Mouse (Mus musculus) granulocyte monocyte progenitor cell, adult 5-6 weeks (primary cell): ENCODE measurements around the gene 2010003K11Rik. TPM values are rescaled to one million over a fixed set of nuclear protein-coding genes. Genes with fewer than 3 reads are reported as not detected.

Experiments used
- ATAC-seq: replicated peaks from 2 replicates; pipeline ENCODE4 v1.8.0; 2016; ENCODE audit warnings: mild to moderate bottlenecking, moderate TSS enrichment, inconsistent platforms; ENCODE audit not compliant: poor library complexity, severe bottlenecking
- total RNA-seq, 2 experiments: library from RNA; stranded (forward) in 1 of 2; stranded (reverse) in 1 of 2; fragments of 200-712, 200-1000 nt in 1 of 2; fragments of >200 nt in 1 of 2; fragmentation: Nextera tagmentation in 1 of 2; gene quantifications; 2 replicates each; pipeline ENCODE4 v1.2.3; 2014 to 2017

2010003K11Rik gene
- total RNA-seq, 2 experiments from 2014 or later: not detected

DNA sequence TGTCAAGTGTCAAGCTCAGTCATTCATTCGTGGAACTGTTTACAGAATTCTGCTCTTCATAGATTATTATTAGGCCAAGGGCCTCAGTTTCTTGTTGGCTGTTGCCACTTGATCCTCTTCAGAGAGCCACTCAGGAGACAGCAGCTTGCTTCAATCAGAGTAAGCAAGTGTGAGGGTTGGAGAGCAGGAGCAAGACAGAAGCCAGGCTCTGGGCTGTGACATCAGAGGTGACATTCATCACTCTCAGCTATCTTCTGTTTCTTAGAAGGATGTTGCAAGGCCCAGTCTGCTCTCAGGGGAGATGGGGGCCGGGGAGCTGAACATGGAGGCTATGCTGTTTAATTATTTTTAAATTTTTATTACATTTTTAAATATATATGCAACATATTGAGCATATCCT, 4.3 kb upstream of the 2010003K11Rik start:
- ATAC-seq: no peak

DNA sequence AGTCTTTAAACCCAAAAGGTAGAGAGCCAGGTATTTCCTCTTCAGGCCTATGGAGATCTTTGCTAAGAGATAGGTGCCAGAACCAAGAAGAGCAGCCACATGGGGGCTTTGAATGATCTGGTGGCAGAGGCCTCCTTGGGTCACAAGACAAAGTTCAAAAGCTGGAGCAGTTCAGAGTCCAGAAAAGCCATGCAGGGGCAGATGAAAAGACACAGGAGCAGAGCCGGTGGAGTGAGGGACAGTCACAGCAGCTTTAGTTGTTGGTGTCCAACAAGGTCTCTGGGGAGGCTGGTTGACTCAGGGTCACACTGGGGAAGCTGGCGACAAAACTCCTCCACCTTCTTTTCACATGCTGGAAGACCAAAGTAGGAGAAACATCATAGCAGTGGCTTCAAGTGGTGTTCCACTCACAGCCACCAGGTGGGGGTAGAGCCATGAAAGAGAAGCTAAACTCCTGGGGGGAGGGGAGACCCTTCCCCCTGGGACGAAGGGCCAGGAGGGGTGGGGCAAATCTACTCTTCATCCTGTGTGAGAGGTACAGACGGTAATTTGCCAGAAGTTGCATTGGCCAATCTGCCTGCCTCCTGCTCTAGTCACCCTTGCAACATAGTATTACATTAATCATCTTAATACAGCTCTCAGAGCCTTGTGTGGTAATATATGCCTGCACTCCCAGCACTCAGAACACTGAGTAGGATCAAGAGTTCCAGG, 965 bp downstream of the 2010003K11Rik start:
- peak; percentile 86 for ATAC-seq

DNA sequence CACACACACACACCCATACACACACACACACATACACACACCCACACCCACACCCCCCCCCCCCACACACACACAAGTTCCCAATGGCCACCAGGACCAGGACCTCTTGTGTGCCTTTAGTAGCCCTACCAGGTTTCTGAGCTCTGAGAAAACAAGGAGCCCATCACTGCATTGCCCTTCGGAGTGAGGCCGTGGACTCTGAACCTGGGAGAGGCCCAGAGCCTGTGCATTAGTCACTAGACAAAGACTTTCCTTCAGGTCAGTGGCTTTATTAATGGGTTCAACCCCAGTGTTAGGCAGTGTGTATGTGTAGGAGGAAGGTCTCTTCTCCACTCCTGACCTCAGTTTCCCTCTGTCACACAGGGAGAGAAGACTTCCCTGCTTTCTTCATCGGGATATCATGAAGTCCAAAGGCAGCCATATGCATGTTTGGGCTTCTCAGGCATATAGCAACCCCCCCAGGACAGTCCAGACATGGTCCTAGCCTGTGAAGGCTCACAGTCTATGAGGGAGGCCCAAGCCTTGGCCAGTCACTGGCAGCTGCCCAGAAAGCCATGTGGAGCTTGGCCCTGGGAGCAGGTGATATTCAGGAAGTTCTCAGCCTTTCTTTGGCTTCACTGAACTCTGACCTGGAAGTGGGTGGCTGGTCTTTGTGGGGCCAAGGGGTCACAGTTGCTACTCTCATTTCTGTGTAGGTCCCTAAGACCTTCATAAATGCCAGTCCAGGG, 1.7 kb downstream of the 2010003K11Rik start:
- ATAC-seq: no peak

DNA sequence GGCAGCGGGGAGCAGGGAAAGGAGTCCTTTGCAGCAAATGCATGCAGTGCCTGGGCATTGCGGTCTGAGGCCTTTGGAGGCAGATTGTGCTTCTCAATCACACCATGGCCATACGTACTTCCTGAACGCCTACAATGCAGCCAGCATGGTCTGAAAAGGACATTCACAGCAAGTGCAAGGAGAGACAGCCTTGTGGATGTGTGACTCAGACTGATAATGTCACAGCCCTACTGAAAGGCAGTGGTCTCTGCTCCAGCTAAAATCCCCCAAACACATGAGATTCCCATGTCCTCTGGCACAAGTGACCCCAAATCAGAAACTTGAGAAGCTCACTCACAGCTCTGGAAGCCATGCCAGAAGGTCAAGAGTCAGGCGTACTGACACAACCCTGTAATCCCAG, 2.6 kb downstream of the 2010003K11Rik start:
- no peak for ATAC-seq

DNA sequence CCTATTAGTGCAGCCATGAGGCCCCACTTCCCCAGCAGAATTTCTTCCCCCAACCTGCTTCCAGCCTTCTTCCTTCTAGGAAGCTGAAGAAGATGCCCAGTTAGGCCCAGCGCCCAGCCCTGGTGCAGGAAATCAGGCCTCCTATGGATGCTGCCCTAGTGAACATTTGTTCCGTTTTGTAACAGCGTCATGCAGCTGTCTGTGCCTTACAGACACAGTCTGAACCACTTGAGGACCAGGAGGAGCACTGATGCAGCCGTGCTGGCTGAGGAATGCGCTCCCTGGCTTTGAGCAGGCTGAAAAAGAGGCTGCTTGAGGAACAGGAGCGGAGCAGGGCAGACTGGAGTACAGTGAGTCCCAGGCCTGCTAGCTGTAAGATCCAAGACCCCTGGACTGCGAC, 3.7 kb downstream of the 2010003K11Rik start:
- ATAC-seq: no peak

DNA sequence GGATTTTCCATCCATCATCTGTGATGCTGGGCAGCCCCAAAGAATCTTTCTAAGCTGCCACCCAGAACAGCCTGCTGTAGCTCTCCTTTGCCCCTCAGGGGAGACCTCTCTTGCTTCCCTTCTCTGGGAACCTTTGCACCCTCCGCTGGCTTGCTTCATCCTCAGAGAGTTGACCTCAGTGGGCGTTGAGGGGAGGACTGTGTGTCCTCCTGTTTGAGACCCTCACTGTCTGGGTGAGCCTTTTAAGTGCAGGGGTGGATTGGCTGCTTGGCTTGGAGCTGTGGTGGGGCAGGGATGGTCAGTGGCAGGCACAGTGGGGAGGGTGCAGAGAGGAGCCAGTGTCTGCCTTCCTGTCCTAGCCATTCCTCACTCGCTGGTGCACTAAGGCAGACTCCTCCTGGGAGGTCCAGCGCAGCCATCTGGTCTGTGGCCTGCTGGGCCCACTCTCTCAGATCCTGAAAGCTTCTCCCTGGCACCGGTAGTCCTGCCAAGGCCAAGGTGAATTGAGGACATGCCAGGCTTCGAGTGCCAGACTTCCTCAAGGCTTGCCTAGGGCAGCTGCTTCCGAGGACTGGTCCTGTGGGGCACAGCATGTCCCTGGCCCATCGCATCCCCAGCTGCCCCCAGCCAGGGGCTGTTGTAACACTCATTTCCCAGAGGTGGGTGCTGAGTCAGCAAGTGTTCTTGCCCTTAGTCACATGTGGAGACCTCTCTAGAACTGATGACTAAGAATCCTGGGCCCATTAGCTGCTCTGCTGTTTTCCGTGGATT, 5.7 kb downstream of the 2010003K11Rik start:
- no peak for ATAC-seq

DNA sequence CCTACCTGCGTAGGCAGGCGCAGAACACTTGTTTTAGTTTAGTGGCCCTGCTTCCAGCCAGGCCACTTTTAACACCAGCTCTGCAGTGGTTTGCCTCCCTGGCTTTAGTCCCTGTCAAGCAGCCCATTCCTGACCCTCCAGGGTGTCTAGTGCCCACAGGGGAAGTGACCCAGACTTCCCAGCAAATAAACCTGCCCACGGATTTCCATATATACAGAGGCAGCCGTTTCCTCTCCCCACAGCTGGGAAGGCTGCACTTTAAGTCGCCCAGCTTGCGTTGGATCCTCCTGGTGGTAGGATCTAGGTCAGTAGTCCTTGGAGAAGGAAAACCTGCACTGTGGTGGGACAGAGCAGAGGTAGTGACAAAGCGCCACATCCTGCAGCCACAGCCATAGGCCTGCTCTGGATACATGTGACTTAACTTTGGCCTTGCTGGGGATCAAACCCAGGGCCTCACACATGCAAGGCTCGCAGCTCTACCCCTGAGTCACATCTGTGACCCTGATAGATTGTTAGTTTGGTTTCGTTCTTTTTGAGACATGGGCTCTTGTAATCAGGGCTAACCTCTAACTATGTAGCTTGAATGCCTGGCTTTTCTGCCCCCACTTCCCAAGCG, 7.2 kb downstream of the 2010003K11Rik start:
- no peak for ATAC-seq

DNA sequence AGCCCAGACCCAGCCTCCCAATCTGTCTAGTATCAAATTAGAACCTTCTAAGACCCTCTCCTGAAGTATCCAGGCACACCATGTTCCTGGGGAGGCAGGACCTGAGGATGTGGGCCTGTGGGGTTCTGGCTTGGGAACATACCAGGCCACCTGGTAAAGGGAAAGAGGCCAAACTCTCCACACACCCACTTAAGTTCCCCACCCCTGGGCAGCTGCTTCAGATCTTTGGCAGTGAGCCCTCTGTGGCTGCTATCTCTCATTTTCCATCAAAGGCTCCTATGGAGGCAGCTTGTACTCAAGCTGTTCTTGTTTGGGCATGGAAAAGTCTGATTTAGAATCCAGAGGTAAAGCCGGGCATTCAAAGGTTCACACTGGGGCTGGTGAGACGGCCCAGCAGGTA, 10.5 kb downstream of the 2010003K11Rik start:
- no peak for ATAC-seq

DNA sequence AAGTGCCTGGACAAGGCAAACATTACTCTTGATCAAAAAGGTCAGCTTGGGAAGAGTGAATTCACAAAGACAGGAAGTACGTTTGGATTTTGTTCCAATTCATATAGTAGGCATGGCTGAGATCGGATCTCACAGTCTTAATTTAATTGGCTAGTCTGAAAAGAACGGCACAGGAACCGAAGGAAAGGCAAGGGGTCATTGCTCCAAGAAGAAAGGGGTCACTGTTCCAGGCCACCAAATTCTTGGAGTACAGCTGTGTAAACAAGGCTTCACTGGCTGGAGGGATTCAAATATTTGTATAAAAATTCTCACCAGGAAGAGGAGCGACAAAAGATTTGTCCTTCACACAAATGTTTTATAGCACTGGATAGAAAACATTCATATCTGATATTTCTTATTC, 13.4 kb downstream of the 2010003K11Rik start:
- ATAC-seq: no peak

DNA sequence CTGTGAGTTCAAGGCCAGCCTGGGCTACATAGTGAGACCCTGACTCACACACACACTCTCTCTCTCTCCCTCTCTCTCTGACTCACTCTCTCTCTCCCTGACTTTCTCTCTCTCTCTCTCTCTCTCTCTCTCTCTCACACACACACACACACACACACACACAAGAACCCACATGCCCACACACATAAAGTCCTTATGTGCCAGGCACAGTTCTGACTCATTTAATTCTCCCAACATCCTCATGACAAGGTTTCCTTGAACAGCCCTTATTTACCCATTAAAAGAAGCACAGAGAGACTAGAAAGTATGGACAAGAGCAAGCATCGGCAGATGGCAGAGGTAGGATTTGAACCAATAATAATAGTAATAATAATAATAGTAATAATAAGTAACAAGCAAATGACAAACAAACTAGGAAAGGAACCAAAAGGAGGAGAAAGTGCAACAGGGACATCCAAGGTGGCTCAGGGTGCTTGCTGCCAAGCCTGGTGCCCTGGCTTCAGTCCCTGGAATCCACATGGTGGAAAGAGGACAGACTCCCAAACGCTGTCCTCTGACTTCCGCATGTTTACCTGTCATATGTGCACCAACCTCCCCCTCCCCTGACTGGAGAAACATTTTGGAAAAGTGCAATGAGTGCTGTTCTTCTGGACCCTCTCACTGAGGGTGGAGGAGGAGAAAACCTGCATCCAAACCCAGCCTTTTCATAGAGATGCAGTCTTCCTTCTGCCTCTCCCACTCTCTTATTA, 16.1 kb downstream of the 2010003K11Rik start:
- no peak for ATAC-seq

DNA sequence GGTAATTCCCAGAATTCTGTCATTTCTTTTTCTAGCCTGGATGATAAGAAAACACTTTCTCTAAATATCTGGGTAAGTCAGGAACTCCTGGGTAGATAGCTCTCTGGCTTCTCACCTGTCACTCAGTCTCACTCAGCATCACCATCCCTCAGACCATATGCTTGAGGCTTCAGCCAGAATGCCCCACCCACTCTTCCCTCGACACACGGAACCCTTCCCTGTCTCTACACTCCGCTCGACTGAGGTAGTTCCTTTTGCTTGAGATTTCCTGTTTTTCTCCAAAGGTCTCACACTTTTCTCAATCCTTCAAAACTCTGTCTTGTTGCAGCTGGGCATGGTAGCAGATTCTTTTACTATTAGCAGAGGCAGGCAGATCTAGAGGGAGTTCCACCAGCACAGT, 17.1 kb downstream of the 2010003K11Rik start:
- ATAC-seq: no peak

DNA sequence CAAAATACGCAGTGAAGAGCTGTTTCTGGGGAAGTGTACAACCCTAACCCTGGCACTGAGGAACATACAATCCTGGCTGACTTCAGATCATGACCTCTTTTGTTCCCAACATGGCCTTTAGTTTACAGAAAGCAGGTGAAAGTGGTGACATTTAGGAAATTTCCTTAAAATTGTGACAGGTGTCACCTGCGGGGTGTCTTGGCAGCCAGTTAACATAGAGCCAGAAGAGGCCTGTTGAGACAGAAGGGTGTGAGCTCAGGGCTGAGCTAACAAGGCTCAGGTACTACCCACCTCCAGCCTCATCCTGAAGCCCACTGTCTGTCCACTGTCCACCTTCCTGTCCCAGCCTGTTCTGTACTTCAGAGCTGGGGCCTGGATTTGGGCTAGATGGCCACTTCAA, 18.3 kb downstream of the 2010003K11Rik start:
- ATAC-seq: no peak

DNA sequence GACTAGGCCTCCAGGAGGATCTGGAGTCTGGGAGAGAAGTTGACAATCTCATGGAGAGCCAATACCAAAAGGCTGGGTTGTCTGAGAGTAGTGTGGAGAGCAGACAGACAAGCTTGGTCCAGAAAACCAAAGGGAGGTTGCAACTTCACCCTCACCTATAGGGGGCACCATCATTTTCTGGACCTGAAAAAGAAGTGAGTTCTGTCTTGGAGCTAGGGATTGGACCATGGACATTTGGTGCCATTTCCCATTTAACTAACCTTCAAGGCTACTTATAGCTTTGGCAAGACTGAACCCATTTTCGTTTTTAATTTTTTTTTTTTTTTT, 20.2 kb downstream of the 2010003K11Rik start:
- peak; percentile 40 for ATAC-seq

DNA sequence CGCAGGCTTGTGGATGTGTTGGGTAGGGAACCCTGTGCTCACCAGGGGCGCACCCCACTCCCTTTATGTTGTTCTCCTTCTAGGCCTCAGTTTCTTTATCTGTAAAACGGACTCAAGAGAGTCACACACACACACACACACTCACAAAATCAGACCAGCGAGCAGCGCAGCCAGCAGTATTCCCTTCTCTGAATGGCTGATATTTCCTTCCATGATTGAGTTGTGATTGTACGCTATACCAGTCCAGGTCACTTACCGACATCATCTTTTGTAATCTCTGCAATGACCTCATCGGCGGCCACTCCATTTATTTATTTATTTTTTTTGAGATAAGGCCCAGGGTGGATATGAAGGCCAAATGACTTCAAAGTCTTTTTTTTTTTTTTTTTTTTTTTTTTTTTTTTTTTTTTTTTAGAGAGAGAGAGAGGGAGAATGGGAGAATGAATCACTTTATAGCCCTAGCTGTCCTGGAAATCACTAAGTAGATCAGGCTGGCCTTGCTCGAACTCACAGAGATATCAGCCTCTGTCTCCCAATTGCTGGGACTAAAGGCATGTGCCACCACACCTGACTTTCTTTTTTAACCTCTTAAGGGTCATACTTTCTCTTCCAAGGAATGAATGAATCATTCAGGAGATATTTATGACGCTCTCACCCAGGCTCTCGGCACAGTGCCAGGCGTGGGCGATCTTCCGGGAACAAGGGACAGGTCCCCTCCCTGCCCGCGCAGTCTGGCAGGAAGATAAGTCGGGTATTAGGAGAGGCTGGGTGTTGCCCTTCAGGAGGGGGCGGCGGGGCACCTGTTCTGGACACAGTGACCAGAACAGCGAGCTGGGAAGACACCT, 20.8 kb downstream of the 2010003K11Rik start, which contains the start of gene Syt12:
TSS of gene Syt12 (minus strand) at position 103 of the 845 bp plus-strand sequence.
- ATAC-seq: no peak

DNA sequence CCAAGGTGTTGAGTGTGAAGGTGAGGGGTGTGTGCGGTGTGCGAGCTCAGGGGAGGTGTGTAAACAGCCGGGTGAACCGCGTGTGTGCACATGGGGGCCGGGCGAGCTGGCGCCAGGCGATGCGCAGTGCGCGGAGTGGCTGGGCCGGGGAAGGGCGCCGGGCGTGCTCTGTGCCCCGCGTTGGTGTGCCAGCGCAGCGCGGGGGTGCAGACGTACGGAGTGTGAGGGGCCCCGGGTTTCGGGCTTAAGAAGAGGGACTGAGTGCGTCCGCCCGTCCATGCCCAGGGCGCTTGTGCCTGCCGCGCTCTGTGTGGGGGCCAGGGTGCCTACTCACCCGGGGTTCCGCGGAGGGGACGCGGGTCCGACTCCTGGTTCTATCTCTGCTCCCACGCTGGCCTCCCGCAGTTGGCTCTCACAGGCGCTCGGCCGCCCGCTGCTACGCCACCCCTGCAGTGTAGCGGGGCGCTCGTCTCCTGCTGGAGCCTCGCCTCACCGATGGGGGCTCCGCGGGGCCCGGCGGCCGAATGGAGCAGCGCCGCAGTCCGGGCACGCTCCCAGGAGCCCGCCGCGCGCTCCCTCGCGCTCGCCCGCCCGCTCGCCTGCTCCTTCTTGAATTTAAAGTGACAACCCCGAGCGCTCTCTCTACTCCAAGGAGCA, 21.7 kb downstream of the 2010003K11Rik start:
- ATAC-seq: peak; percentile 45

DNA sequence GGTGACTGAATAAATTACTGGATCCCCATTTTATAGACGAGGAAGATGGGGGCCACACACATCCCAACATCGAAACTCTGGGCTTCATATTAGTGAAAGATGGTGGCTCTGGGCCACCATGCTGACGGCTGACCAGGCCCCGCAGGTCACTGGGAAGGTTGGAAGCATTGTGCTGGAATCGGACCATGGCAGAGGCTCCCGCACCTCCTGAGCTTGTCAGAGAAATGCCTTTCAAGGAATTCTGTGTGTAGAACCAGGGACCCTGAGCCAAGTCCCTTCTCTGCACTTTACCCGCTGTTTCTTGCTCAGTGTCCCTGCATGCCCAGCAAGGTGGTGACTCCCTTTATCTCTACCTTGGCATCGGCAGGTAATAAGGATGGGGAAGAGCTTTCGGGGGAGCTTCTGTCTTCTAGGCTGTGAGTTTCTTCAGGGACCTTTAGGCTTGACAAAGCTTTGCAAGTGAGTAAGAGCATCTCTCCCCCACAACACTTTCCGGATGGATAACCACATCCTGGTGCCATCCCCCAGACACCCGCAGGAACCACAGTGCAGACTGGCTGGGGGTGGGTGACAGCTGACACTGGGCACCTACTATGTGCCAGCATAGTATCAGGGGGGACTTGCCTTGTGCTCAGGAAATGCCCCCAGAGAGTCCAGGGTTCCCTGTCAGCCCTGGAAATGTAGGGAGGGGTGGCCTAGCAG, 23.0 kb downstream of the 2010003K11Rik start:
- ATAC-seq: no peak; the same call in 1 of the 2 replicates

DNA sequence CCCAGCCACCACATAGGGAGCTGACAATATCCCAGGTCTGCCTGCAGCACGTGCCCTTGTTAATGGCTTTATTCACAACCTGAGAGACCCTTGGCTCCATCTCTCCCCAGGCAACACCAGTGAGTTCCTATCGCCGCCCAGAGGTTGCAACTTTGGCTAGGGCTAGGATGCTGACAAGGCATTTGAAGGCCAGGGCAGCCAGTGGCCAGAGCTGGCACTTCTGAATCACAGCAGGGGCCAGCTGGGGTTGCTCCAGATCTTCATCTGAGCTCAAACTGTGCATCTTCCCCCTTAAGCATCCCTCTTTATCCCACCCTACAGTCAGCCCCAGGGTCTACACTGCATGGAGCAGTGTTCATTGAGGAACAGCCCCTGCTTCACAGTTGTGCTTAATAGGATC, 23.6 kb downstream of the 2010003K11Rik start:
- no peak for ATAC-seq

DNA sequence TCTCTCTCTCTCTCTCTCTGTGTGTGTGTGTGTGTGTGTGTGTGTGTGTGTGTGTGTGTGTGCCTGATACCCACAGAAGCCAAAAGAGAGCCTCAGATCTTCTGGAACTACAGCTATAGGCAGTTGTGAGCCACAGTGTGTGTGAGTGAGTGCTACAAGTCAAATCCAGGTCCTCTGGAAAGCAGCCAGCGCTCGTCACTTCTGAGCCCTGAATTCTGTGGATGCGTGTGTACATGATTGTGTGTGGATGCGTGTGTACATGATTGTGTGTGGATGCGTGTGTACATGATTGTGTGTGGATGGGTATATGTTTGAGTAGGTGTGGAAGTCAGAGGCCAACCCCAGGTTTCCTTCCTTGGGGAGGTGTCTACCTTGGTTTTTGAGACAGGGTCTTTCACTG, 24.8 kb downstream of the 2010003K11Rik start:
- ATAC-seq: no peak
